Mouse (Mus musculus) MEL (cell line): ENCODE results near the gene Chchd10. TPM values are rescaled to one million over a fixed set of nuclear protein-coding genes. Genes with fewer than 3 reads are reported as not detected.

ENCODE experiments used
- DNase-seq: peaks from one replicate; pipeline ENCODE4 v3.0.0; 2011; ENCODE audit warnings: low read depth, low spot score
- H3K27ac ChIP-seq: 2 replicates; pipeline ENCODE4 v1.5.1; 2012; ENCODE audit warnings: low read depth, mild to moderate bottlenecking, control low read depth, low read length, moderate library complexity; ENCODE audit not compliant: control insufficient read depth
- H3K27me3 ChIP-seq, 2 experiments: fragments of 150-350 bp in 1 of 2; sonication (generic) in 1 of 2; 2 replicates each; pipeline ENCODE4 v1.6.1; 2012; ENCODE audit warnings: low read length in 2 of 2, mild to moderate bottlenecking in 2 of 2, improper control_type of control experiment in 1 of 2, moderate library complexity in 1 of 2; ENCODE audit not compliant: insufficient read depth in 2 of 2, control insufficient read depth in 1 of 2
- H3K36me3 ChIP-seq, 2 experiments: 2 replicates each; pipeline ENCODE4 v1.6.1; 2012 to 2014; ENCODE audit warnings: low read length in 2 of 2, improper control_type of control experiment in 1 of 2, inconsistent platforms in 1 of 2, mild to moderate bottlenecking in 1 of 2; ENCODE audit not compliant: insufficient read depth in 2 of 2, control insufficient read depth in 1 of 2
- H3K4me1 ChIP-seq, 2 experiments: fragments of 150-350 bp in 1 of 2; sonication (generic) in 1 of 2; 2 replicates each; pipeline ENCODE4 v1.6.1; 2012; ENCODE audit warnings: low read length in 2 of 2, improper control_type of control experiment in 1 of 2, mild to moderate bottlenecking in 1 of 2; ENCODE audit not compliant: insufficient read depth in 2 of 2, control insufficient read depth in 1 of 2
- H3K4me3 ChIP-seq, 2 experiments: fragments of 150-350 bp in 1 of 2; sonication (generic) in 1 of 2; 2 replicates each; pipeline ENCODE4 v1.5.1; 2012; ENCODE audit warnings: low read depth in 2 of 2, low read length in 2 of 2, mild to moderate bottlenecking in 2 of 2, moderate library complexity in 2 of 2, control low read depth in 1 of 2, improper control_type of control experiment in 1 of 2; ENCODE audit not compliant: control insufficient read depth in 1 of 2, insufficient read depth in 1 of 2
- H3K79me2 ChIP-seq: 2 replicates; pipeline ENCODE4 v1.6.1; 2012; ENCODE audit warnings: mild to moderate bottlenecking, low read length, moderate library complexity; ENCODE audit not compliant: control insufficient read depth, poor library complexity, insufficient read depth
- H3K9ac ChIP-seq: 2 replicates; pipeline ENCODE4 v1.6.1; 2012; ENCODE audit warnings: low read depth, mild to moderate bottlenecking, control low read depth, low read length, moderate library complexity; ENCODE audit not compliant: control insufficient read depth, poor library complexity, severe bottlenecking
- H3K9me3 ChIP-seq: fragments of 150-350 bp; sonication (generic); replicated peaks from 2 replicates; pipeline ENCODE4 v1.6.1; 2012; ENCODE audit warnings: mild to moderate bottlenecking, low read length, improper control_type of control experiment, moderate library complexity; ENCODE audit not compliant: insufficient read depth
- CHD2 ChIP-seq: IDR thresholded peaks from 2 replicates; pipeline ENCODE4 v1.6.1; 2011; ENCODE audit warnings: low read length, improper control_type of control experiment
- ELF1 ChIP-seq: IDR thresholded peaks from 2 replicates; pipeline ENCODE4 v1.6.1; 2014; ENCODE audit warnings: low read depth, mild to moderate bottlenecking, inconsistent platforms, low read length, improper control_type of control experiment, moderate library complexity
- EP300 ChIP-seq, 2 experiments: IDR thresholded peaks; 2 replicates each; pipeline ENCODE4 v1.6.1; 2011; ENCODE audit warnings: improper control_type of control experiment in 2 of 2, low read length in 2 of 2, low read depth in 1 of 2, mild to moderate bottlenecking in 1 of 2
- ETS1 ChIP-seq: IDR thresholded peaks from 2 replicates; pipeline ENCODE4 v1.6.1; 2012; ENCODE audit warnings: low read depth, mild to moderate bottlenecking, inconsistent platforms, low read length, improper control_type of control experiment, moderate library complexity
- GABPA ChIP-seq: IDR thresholded peaks from 2 replicates; pipeline ENCODE4 v1.6.1; 2012; ENCODE audit warnings: low read depth, mild to moderate bottlenecking, inconsistent platforms, low read length, improper control_type of control experiment, moderate library complexity
- KAT2A ChIP-seq: conservative IDR thresholded peaks from 2 replicates; pipeline ENCODE4 v1.6.1; 2012; ENCODE audit warnings: low read depth, low read length, improper control_type of control experiment, inconsistent platforms
- MAFK ChIP-seq: IDR thresholded peaks from 2 replicates; pipeline ENCODE4 v1.6.1; 2011; ENCODE audit warnings: low read depth, mild to moderate bottlenecking, low read length, improper control_type of control experiment, borderline replicate concordance
- MAX ChIP-seq: IDR thresholded peaks from 2 replicates; pipeline ENCODE4 v1.6.1; 2011; ENCODE audit warnings: low read length, improper control_type of control experiment
- MEF2A ChIP-seq: IDR thresholded peaks from 2 replicates; pipeline ENCODE4 v1.6.1; 2014; ENCODE audit warnings: low read depth, mild to moderate bottlenecking, inconsistent platforms, low read length, improper control_type of control experiment; ENCODE audit not compliant: poor library complexity, insufficient replicate concordance, severe bottlenecking; ENCODE audit errors: extremely low read depth
- MYC ChIP-seq: IDR thresholded peaks from 2 replicates; pipeline ENCODE4 v1.6.1; 2011; ENCODE audit warnings: low read depth, mild to moderate bottlenecking, low read length, improper control_type of control experiment, moderate library complexity
- NELFE ChIP-seq: IDR thresholded peaks from 2 replicates; pipeline ENCODE4 v1.6.1; 2011; ENCODE audit warnings: low read depth, low read length, improper control_type of control experiment
- POLR2AphosphoS2 ChIP-seq: IDR thresholded peaks from 2 replicates; pipeline ENCODE4 v1.6.1; 2011; ENCODE audit warnings: low read length, improper control_type of control experiment
- RAD21 ChIP-seq: IDR thresholded peaks from 2 replicates; pipeline ENCODE4 v1.6.1; 2011; ENCODE audit warnings: mild to moderate bottlenecking, low read depth, low read length, improper control_type of control experiment
- RCOR1 ChIP-seq: IDR thresholded peaks from 2 replicates; pipeline ENCODE4 v1.6.1; 2012; ENCODE audit warnings: low read depth, mild to moderate bottlenecking, inconsistent platforms, low read length, improper control_type of control experiment
- SMC3 ChIP-seq: IDR thresholded peaks from 2 replicates; pipeline ENCODE4 v1.6.1; 2011; ENCODE audit warnings: low read depth, low read length, improper control_type of control experiment
- USF1 ChIP-seq: IDR thresholded peaks from 2 replicates; pipeline ENCODE4 v1.6.1; 2014; ENCODE audit warnings: low read depth, mild to moderate bottlenecking, inconsistent platforms, low read length, improper control_type of control experiment, moderate library complexity
- USF2 ChIP-seq, 2 experiments: IDR thresholded peaks; 2 replicates each; pipeline ENCODE4 v1.6.1; 2011 to 2012; ENCODE audit warnings: improper control_type of control experiment in 2 of 2, low read length in 2 of 2, borderline replicate concordance in 1 of 2, inconsistent platforms in 1 of 2, low read depth in 1 of 2, mild to moderate bottlenecking in 1 of 2; ENCODE audit not compliant: insufficient read depth in 1 of 2
- ZC3H11A ChIP-seq: IDR thresholded peaks from 2 replicates; pipeline ENCODE4 v1.6.1; 2012; ENCODE audit warnings: low read depth, mild to moderate bottlenecking, inconsistent platforms, low read length, improper control_type of control experiment
- ZKSCAN1 ChIP-seq: IDR thresholded peaks from 2 replicates; pipeline ENCODE4 v1.6.1; 2012; ENCODE audit warnings: low read depth, mild to moderate bottlenecking, inconsistent platforms, low read length, improper control_type of control experiment, moderate library complexity
- polyA plus RNA-seq, 2 experiments: library from polyadenylated mRNA; stranded (reverse) in 1 of 2; unstranded in 1 of 2; fragments of >175 nt in 1 of 2; fragments of >200 nt in 1 of 2; gene quantifications; 2 replicates each; pipeline versions ENCODE4 v1.2.1 to v1.2.4; 2012; ENCODE audit warnings: low replicate concordance in 2 of 2, low read depth in 1 of 2; ENCODE audit not compliant: insufficient read length in 2 of 2, insufficient read depth in 1 of 2, missing spikeins in 1 of 2
- total RNA-seq: library from RNA; depleted of rRNA; stranded (reverse); fragments of 300-350 nt; gene quantifications from 2 replicates; pipeline ENCODE4 v1.2.3, GENCODE M21; 2012

Gene Chchd10
- total and polyA plus RNA-seq, 3 experiments = 143 to 428 TPM; not detected in 1

- TF ChIP-seq EP300 (IDR thresholded peaks at IDR 0.05; ENCODE audit: low read depth in 1 of 2, low read length in 2 of 2) = no peak
- peak; percentile 90 for TF ChIP-seq USF1
- no peak for TF ChIP-seq ZC3H11A
These were observed 39.7 kb upstream of the Chchd10 start, which contains the start of gene Derl3 (continued) for GRCm38 (mm10) chr10:75893089-75893750.

- no peak for DNase-seq
- TF ChIP-seq USF2 (IDR thresholded peaks at IDR 0.05; ENCODE audit: borderline replicate concordance in 1 of 2, insufficient read depth in 1 of 2, low read depth in 1 of 2, low read length in 2 of 2) (no peak), NELFE (no peak), GABPA (no peak), ETS1 (no peak), CHD2 (no peak), ELF1 (no peak), KAT2A (no peak), ZC3H11A (no peak), POLR2AphosphoS2 (no peak), MAFK (no peak), SMC3 (no peak), MAX (no peak), MEF2A (no peak), RAD21 (no peak), USF1 (no peak), MYC (no peak), RCOR1 (no peak), ZKSCAN1 (no peak)
- TF ChIP-seq, all 39 proteins: peak for 0
- Histone ChIP-seq H3K79me2 (no peaks in the 10 kb centered on the region), H3K27ac (no peak overlapping the region), H3K9me3 (no peaks in the 10 kb centered on the region), H3K4me1 (no peaks in the 10 kb centered on the region), H3K9ac (no peak overlapping the region), H3K4me3 (no peak overlapping the region), H3K36me3 (peaks cover 0 to 2% of the 10 kb centered on the region in 2 experiments; a peak in 2 of 4 replicates), H3K27me3 (no peaks in the 10 kb centered on the region)
These were observed 38.3 kb upstream of the Chchd10 start for GRCm38 (mm10) chr10:75894601-75895000.
